Mouse (Mus musculus): Measurements from ENCODE around the gene Mrm2.

Mrm2 gene

GRCm38 (mm10) chr5:140342880-140343279 is 11.2 kb upstream of the Mrm2 start:
- DNase-seq (ENCODE audit: low spot score): no peak

GRCm38 (mm10) chr5:140339836-140340235 is 8.1 kb upstream of the Mrm2 start:
- DNase-seq (ENCODE audit: low spot score): no peak

- no peak for DNase-seq (ENCODE audit: low spot score)
Observed at GRCm38 (mm10) chr5:140338779-140339178, 7.1 kb upstream of the Mrm2 start.

GRCm38 (mm10) chr5:140336680-140337079 is 5.0 kb upstream of the Mrm2 start:
- peak; percentile 71 for DNase-seq (ENCODE audit: low spot score)

- peak; percentile 51 for DNase-seq (ENCODE audit: low spot score)
Observed at GRCm38 (mm10) chr5:140333631-140334030, 1.9 kb upstream of the Mrm2 start.

GRCm38 (mm10) chr5:140332519-140332918 is 821 bp upstream of the Mrm2 start:
- DNase-seq (ENCODE audit: low spot score): no peak

GRCm38 (mm10) chr5:140324058-140324457 is 7.6 kb downstream of the Mrm2 start:
- no peak for DNase-seq (ENCODE audit: low spot score)

GRCm38 (mm10) chr5:140321756-140322575 is 9.7 kb downstream of the Mrm2 start:
- peak; percentile 42 for DNase-seq (ENCODE audit: low spot score)

- DNase-seq (ENCODE audit: low spot score): peak; percentile 97
Observed at GRCm38 (mm10) chr5:140321042-140321755, 10.5 kb downstream of the Mrm2 start, which contains the start of the genes Mad1l1 and Nudt1. Gene Mad1l1, minus strand, starts transcription at chr5:140321552. Gene Nudt1, plus strand, starts transcription at chr5:140321656.

- DNase-seq (ENCODE audit: low spot score): no peak
Observed at GRCm38 (mm10) chr5:140316716-140317115, 15.0 kb downstream of the Mrm2 start.

GRCm38 (mm10) chr5:140307602-140308001 is 24.1 kb downstream of the Mrm2 start:
- DNase-seq (ENCODE audit: low spot score): no peak

GRCm38 (mm10) chr5:140306016-140306415 is 25.7 kb downstream of the Mrm2 start:
- no peak for DNase-seq (ENCODE audit: low spot score)

GRCm38 (mm10) chr5:140298291-140298690 is 33.4 kb downstream of the Mrm2 start:
- no peak for DNase-seq (ENCODE audit: low spot score)

GRCm38 (mm10) chr5:140292152-140292551 is 39.5 kb downstream of the Mrm2 start:
- peak; percentile 78 for DNase-seq (ENCODE audit: low spot score)

GRCm38 (mm10) chr5:140289161-140289560 is 42.5 kb downstream of the Mrm2 start:
- no peak for DNase-seq (ENCODE audit: low spot score)

- no peak for DNase-seq (ENCODE audit: low spot score)
Observed at GRCm38 (mm10) chr5:140288287-140288686, 43.4 kb downstream of the Mrm2 start.

GRCm38 (mm10) chr5:140284761-140285160 is 46.9 kb downstream of the Mrm2 start:
- DNase-seq (ENCODE audit: low spot score): no peak

GRCm38 (mm10) chr5:140284011-140284410 is 47.7 kb downstream of the Mrm2 start:
- DNase-seq (ENCODE audit: low spot score): no peak

- DNase-seq (ENCODE audit: low spot score): no peak
Observed at GRCm38 (mm10) chr5:140282900-140283299, 48.8 kb downstream of the Mrm2 start.

GRCm38 (mm10) chr5:140282376-140282775 is 49.3 kb downstream of the Mrm2 start:
- DNase-seq (ENCODE audit: low spot score): no peak

- no peak for DNase-seq (ENCODE audit: low spot score)
Observed at GRCm38 (mm10) chr5:140280205-140280604, 51.5 kb downstream of the Mrm2 start.
